Mouse (Mus musculus) myocyte (in vitro differentiated cells): ENCODE measurements at regions not wholly inside any gene's neighbourhood (a gene's known extent, or its start where the extent isn't known, plus 50 kb on each side); places are given as distances from the start of the nearest gene placed in this dataset.
A peak's percentile ranks its signal among the peaks of the same experiment; 100 is the strongest.

Source experiments
- H3K27me3 ChIP-seq: one replicate; pipeline ENCODE4 v1.6.1; 2011; ENCODE audit not compliant: control insufficient read depth, insufficient read depth, insufficient read length
- H3K36me3 ChIP-seq: one replicate; pipeline ENCODE4 v1.6.1; 2011; ENCODE audit not compliant: control insufficient read depth, insufficient read depth
- H3K4me2 ChIP-seq: one replicate; pipeline ENCODE4 v1.6.1; 2011; ENCODE audit warnings: low read depth, control low read depth
- H3K4me3 ChIP-seq: one replicate; pipeline ENCODE4 v1.5.1; 2011; ENCODE audit warnings: mild to moderate bottlenecking, control low read depth, moderate library complexity
- H3K79me2 ChIP-seq: one replicate; pipeline ENCODE4 v1.6.1; 2011; ENCODE audit not compliant: control insufficient read depth, insufficient read depth
- H3ac ChIP-seq: one replicate; pipeline ENCODE4 v1.6.1; 2011; ENCODE audit not compliant: control insufficient read depth, insufficient read length
- CEBPB ChIP-seq: IDR thresholded peaks from 2 replicates; pipeline ENCODE4 v1.6.1; 2011; ENCODE audit warnings: mild to moderate bottlenecking, moderate library complexity; ENCODE audit not compliant: poor library complexity, insufficient read depth, severe bottlenecking
- E2F4 ChIP-seq: IDR thresholded peaks from one replicate; pipeline ENCODE4 v1.6.1; 2011; ENCODE audit warnings: mild to moderate bottlenecking, control low read depth, moderate library complexity; ENCODE audit not compliant: insufficient read depth
- MAX ChIP-seq: IDR thresholded peaks from one replicate; pipeline ENCODE4 v1.6.1; 2011; ENCODE audit warnings: low read depth, mild to moderate bottlenecking, control low read depth
- MYOD1 ChIP-seq, 3 experiments: IDR thresholded peaks; one replicate each; pipeline ENCODE4 v1.6.1; 2011; ENCODE audit warnings: control low read depth in 2 of 3, low read depth in 2 of 3, mild to moderate bottlenecking in 2 of 3, moderate library complexity in 1 of 3; ENCODE audit not compliant: insufficient read length in 2 of 3, control insufficient read depth in 1 of 3
- MYOG ChIP-seq, 3 experiments: IDR thresholded peaks; one replicate each; pipeline ENCODE4 v1.6.1; 2011; ENCODE audit warnings: control low read depth in 2 of 3, low read depth in 2 of 3, mild to moderate bottlenecking in 2 of 3; ENCODE audit not compliant: insufficient read length in 2 of 3, control insufficient read depth in 1 of 3, insufficient read depth in 1 of 3
- POLR2A ChIP-seq: IDR thresholded peaks from one replicate; pipeline ENCODE4 v1.6.1; 2011; ENCODE audit warnings: low read depth, mild to moderate bottlenecking, control low read depth, moderate library complexity; ENCODE audit not compliant: insufficient read length
- POLR2AphosphoS2 ChIP-seq: IDR thresholded peaks from one replicate; pipeline ENCODE4 v1.6.1; 2011; ENCODE audit warnings: low read depth, control low read depth; ENCODE audit not compliant: insufficient read length
- REST ChIP-seq: IDR thresholded peaks from one replicate; pipeline ENCODE4 v1.6.1; 2011; ENCODE audit warnings: mild to moderate bottlenecking, control low read depth, moderate library complexity; ENCODE audit not compliant: insufficient read depth, insufficient read length
- SRF ChIP-seq: IDR thresholded peaks from one replicate; pipeline ENCODE4 v1.6.1; 2011; ENCODE audit warnings: low read depth; ENCODE audit not compliant: control insufficient read depth, insufficient read length
- TCF12 ChIP-seq: IDR thresholded peaks from one replicate; pipeline ENCODE4 v1.6.1; 2011; ENCODE audit warnings: mild to moderate bottlenecking, control low read depth; ENCODE audit not compliant: poor library complexity, insufficient read depth, severe bottlenecking
- TCF3 ChIP-seq: IDR thresholded peaks from one replicate; pipeline ENCODE4 v1.6.1; 2011; ENCODE audit warnings: low read depth, control low read depth; ENCODE audit not compliant: insufficient read length
- USF1 ChIP-seq: IDR thresholded peaks from one replicate; pipeline ENCODE4 v1.6.1; 2011; ENCODE audit warnings: low read depth, mild to moderate bottlenecking, control low read depth, moderate library complexity

DNA sequence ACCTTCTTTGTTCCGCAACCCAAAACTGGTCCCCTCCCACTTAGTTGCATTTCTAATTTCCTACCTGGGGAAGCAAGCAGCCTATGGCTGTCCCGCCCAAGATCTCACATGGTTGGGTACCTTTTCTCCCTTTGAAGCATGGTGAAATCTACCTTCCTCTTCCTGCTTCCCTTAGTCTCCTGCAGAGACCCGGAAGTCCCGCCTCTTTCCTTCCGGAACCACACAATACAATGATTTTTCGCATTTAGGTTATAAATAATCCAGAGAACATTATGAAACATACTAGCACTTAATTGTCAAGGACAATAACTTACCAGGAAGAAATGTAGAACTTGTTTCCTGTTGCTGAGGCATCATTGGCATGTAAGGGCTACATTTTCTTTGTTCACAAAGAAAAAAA is 58.8 kb downstream of the 1700009N14Rik start:
- TF ChIP-seq MYOD1 (IDR thresholded peaks at IDR 0.05; ENCODE audit: control insufficient read depth in 1 of 3, insufficient read length in 2 of 3, low read depth in 2 of 3) (no peak), TCF3 (no peak), TCF12 (no peak), REST (no peak), CEBPB (no peak), POLR2A (no peak), USF1 (no peak), MYOG (IDR thresholded peaks at IDR 0.05; ENCODE audit: control insufficient read depth in 1 of 3, insufficient read depth in 1 of 3, insufficient read length in 2 of 3, low read depth in 2 of 3) (no peak), POLR2AphosphoS2 (no peak), E2F4 (no peak), SRF (no peak), MAX (no peak)
- no peaks in the 10 kb centered on the region for H3K27me3 ChIP-seq
- no peaks in the 10 kb centered on the region for H3K36me3 ChIP-seq
- H3K79me2 ChIP-seq = no peaks in the 10 kb centered on the region
- no peak overlapping the region for H3ac ChIP-seq
- peak overlapping the region; percentile 8 for H3K4me3 ChIP-seq
- H3K4me2 ChIP-seq = peak overlapping the region; percentile 18

DNA sequence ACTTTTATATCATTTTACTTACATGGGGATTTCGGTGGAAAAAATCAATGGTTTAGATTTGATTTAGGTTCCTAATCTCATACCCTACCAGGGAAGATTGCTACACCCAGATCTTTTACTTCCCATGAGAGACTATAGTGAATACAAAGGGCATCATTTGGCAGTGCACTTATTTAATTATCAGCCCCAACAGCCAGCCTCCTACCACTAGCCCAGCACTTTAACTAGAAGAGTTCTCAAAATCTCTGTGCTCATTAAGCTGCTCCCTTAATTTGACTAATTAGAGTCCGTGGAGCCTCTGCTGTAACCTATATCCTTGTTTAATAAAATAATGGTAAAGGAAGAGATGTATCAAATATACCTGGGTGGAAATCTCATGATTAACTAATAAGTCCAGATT is 77.4 kb downstream of the 1700009N14Rik start:
- H3K36me3 ChIP-seq = no peaks in the 10 kb centered on the region
- TF ChIP-seq CEBPB = no peak
- no peak for TF ChIP-seq POLR2AphosphoS2
- no peak for TF ChIP-seq SRF
- TF ChIP-seq E2F4 = no peak
- no peak for TF ChIP-seq MYOD1 (IDR thresholded peaks at IDR 0.05; ENCODE audit: control insufficient read depth in 1 of 3, insufficient read length in 2 of 3, low read depth in 2 of 3)
- TF ChIP-seq USF1 = no peak
- TF ChIP-seq MAX = no peak
- TF ChIP-seq TCF3 = no peak
- no peak for TF ChIP-seq POLR2A
- TF ChIP-seq MYOG (IDR thresholded peaks at IDR 0.05; ENCODE audit: control insufficient read depth in 1 of 3, insufficient read depth in 1 of 3, insufficient read length in 2 of 3, low read depth in 2 of 3) = no peak
- TF ChIP-seq REST = no peak
- no peak for TF ChIP-seq TCF12
- no peak overlapping the region for H3K4me3 ChIP-seq
- no peak overlapping the region for H3K4me2 ChIP-seq
- no peaks in the 10 kb centered on the region for H3K27me3 ChIP-seq
- H3ac ChIP-seq = no peak overlapping the region
- H3K79me2 ChIP-seq = no peaks in the 10 kb centered on the region

DNA sequence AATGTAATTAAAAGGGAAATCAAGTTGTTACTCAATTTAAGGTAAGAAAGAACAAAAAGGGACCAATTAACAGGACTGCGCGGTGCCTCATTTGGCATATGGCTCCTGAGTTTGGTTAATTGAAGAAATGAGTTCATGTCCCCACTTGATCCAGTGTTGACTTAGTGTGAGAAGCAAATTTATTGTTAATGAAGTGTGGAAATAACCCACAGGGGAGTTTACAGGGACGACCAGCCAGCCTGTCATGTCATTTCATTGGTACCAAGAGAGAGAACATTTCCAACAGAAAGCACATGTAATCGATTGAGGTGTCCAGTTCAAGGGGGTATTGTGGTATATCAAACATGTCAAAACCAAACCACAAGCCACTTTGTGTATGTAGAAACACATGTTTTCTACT is 78.6 kb downstream of the 1700009N14Rik start:
- H3ac ChIP-seq = no peak overlapping the region
- no peak overlapping the region for H3K4me3 ChIP-seq
- TF ChIP-seq MYOD1 (IDR thresholded peaks at IDR 0.05; ENCODE audit: control insufficient read depth in 1 of 3, insufficient read length in 2 of 3, low read depth in 2 of 3) = no peak
- no peak for TF ChIP-seq MYOG (IDR thresholded peaks at IDR 0.05; ENCODE audit: control insufficient read depth in 1 of 3, insufficient read depth in 1 of 3, insufficient read length in 2 of 3, low read depth in 2 of 3)
- TF ChIP-seq E2F4 = no peak
- TF ChIP-seq CEBPB = no peak
- TF ChIP-seq SRF = no peak
- TF ChIP-seq POLR2AphosphoS2 = no peak
- no peak for TF ChIP-seq TCF12
- TF ChIP-seq TCF3 = no peak
- no peak for TF ChIP-seq REST
- no peak for TF ChIP-seq POLR2A
- no peak for TF ChIP-seq MAX
- no peak for TF ChIP-seq USF1
- no peaks in the 10 kb centered on the region for H3K27me3 ChIP-seq
- no peaks in the 10 kb centered on the region for H3K79me2 ChIP-seq
- H3K4me2 ChIP-seq = no peak overlapping the region
- H3K36me3 ChIP-seq = no peaks in the 10 kb centered on the region

DNA sequence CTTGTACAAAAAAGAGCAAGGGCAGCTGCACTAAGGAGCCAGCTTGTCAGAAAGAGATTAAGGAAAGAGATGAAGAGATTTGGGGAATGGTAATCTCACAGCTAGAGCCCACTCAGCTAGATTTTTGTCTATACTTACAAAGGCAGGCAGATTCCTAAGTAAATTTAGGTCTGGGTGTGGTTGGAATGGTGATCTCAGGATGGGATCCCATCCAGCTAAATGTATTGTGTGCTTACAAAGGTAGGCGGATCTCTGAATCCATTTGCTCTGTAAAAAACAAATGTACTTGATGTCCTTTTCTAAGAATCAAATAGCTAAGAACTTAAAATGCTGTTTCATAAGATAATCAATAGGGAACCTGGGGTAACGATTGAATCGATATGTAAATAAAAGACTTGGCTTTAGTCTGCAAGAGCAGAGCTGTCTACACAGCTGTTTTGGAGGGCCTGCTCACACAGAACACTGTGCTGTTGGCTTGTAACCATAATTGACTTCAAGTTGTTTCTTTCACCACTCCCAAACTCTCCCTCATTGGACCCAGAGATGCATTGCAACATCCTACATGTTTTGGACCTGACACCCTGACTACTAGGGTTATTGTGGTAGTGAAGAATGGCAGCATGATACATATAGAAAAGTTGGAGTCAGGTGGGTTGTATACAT is 106.1 kb downstream of the 1700009N14Rik start:
- Histone ChIP-seq H3K27me3 (no peaks in the 10 kb centered on the region), H3K36me3 (no peaks in the 10 kb centered on the region), H3K79me2 (no peaks in the 10 kb centered on the region), H3ac (no peak overlapping the region), H3K4me2 (no peak overlapping the region), H3K4me3 (no peak overlapping the region)
- no peak for TF ChIP-seq POLR2A
- no peak for TF ChIP-seq POLR2AphosphoS2
- TF ChIP-seq SRF = no peak
- no peak for TF ChIP-seq CEBPB
- no peak for TF ChIP-seq TCF3
- TF ChIP-seq MYOG (IDR thresholded peaks at IDR 0.05; ENCODE audit: control insufficient read depth in 1 of 3, insufficient read depth in 1 of 3, insufficient read length in 2 of 3, low read depth in 2 of 3) = no peak
- TF ChIP-seq USF1 = no peak
- TF ChIP-seq E2F4 = no peak

DNA sequence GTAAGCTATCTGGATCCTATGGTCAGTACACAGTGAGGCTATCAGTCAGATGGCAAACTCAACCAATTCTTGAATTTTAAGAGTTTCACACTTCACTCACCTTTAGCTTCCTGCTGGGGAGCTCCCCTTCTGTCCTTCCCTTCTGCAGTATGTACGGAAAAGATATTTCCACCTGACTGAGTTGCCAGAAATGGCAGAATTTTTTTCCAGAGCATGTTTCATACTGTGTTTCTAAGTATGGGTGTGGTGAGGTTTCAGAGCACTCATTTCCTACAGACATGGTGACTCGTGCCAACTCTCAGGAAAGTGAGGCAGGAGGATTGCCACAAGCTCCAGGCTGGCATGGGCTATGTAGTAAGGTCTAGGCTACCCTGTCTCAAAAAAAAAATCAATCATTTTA is 147.3 kb downstream of the 1700009N14Rik start:
- no peak overlapping the region for H3K4me3 ChIP-seq
- no peaks in the 10 kb centered on the region for H3K36me3 ChIP-seq
- no peaks in the 10 kb centered on the region for H3K27me3 ChIP-seq
- no peak overlapping the region for H3K4me2 ChIP-seq
- TF ChIP-seq REST (no peak), POLR2A (no peak), TCF12 (no peak), MYOG (IDR thresholded peaks at IDR 0.05; ENCODE audit: control insufficient read depth in 1 of 3, insufficient read depth in 1 of 3, insufficient read length in 2 of 3, low read depth in 2 of 3) (no peak), MYOD1 (IDR thresholded peaks at IDR 0.05; ENCODE audit: control insufficient read depth in 1 of 3, insufficient read length in 2 of 3, low read depth in 2 of 3) (no peak), SRF (no peak), TCF3 (no peak), USF1 (no peak), CEBPB (no peak), E2F4 (no peak), MAX (no peak), POLR2AphosphoS2 (no peak)
- no peak overlapping the region for H3ac ChIP-seq
- H3K79me2 ChIP-seq = no peaks in the 10 kb centered on the region
